In genomic region chr13:42615826-42616225, GRCm38 (mm10) we compare ENCODE assay signal across 23 mouse cellular contexts.
DNase-seq lines count a peak whose midpoint lies in the region; ATAC-seq and TF ChIP-seq lines count a peak whose summit lies in the region.
"Had no signal": no experiment of that assay in that cellular context is flagged by ENCODE, and none has a peak within 500 bp of the region (broad histone marks: within the 10 kb centered on the region; RNA-seq: fewer than 3 reads in every experiment).

No protein-coding gene starts in this region.

- no peak for TF ChIP-seq CTCF in layer of hippocampus, adult 2 months (conservative IDR thresholded peaks at IDR 0.05)
- TF ChIP-seq CTCF in left cerebral cortex, adult 2 months (IDR thresholded peaks at IDR 0.05): no peak

- ATAC-seq in frontal cortex, adult (ENCODE audit: low TSS enrichment): peak; percentile 45
- ATAC-seq: forebrain, embryonic 14.5 days had no signal

- H3K4me3 ChIP-seq in layer of hippocampus, adult 2 months: no peak overlapping the region
- H3K4me3 ChIP-seq in left cerebral cortex, adult 2 months: no peak overlapping the region
- H3K4me3 ChIP-seq: embryonic facial prominence, embryonic 13.5 days; embryonic facial prominence, embryonic 15.5 days; erythroblast, embryonic 14.5 days; forebrain, embryonic 10.5 days; forebrain, embryonic 12.5 days had no signal

- H3K27ac ChIP-seq in layer of hippocampus, adult 2 months: no peak overlapping the region
- H3K27ac ChIP-seq in left cerebral cortex, adult 2 months: no peak overlapping the region
- H3K27ac ChIP-seq: embryonic facial prominence, embryonic 13.5 days; embryonic facial prominence, embryonic 15.5 days; forebrain, embryonic 10.5 days; forebrain, embryonic 12.5 days had no signal

- DNase-seq in frontal cortex, adult 2 months (ENCODE audit: extremely low spot score in 1 of 2, low spot score in 1 of 2): no peak
- peak; percentile 26 to 37 for DNase-seq in layer of hippocampus, adult 2 months (ENCODE audit: low spot score in 2 of 2)
- no peak for DNase-seq in layer of hippocampus, postnatal 36 days
- DNase-seq in right cerebral cortex, adult 18-20 months: peak; percentile 31
- no peak for DNase-seq in right cerebral cortex, adult 2 months (ENCODE audit: low spot score in 2 of 2)
- peak; percentile 41 for DNase-seq in layer of hippocampus, adult 9-11 months
- DNase-seq in left cerebral cortex, adult 2 months (ENCODE audit: extremely low spot score in 1 of 2, low spot score in 2 of 2): no peak
- DNase-seq: adrenal gland, adult 2 months; adrenal gland, postnatal 10 days; adrenal gland, postnatal 25 days; cerebellum, adult 11-12 months; cerebellum, adult 2 months; cerebellum, adult 9-11 months; cerebellum, postnatal 14 days; cerebellum, postnatal 36 days; embryo, embryonic 11 days had no signal

- intact Hi-C loops in left cerebral cortex, adult 2 months (cut with DNase I): loop anchor here (2.0 kb wide), 1 partner anchor 65 kb away; the partner anchor contains the start of gene Phactr1

Comparison
In these comparisons a context has a peak if more than half of its experiments do, and no peak if none do; other contexts are left out.
1. DNase-seq: peak in layer of hippocampus, adult 2 months (2 of 2), right cerebral cortex, adult 18-20 months (single experiment) and layer of hippocampus, adult 9-11 months (single experiment); none in frontal cortex, adult 2 months (0 of 2), layer of hippocampus, postnatal 36 days (0 of 2), right cerebral cortex, adult 2 months (0 of 2) and left cerebral cortex, adult 2 months (0 of 2).